In genomic region chr19:53315209-53315654, GRCm38 (mm10) we compare ENCODE assay signal across 14 mouse cellular contexts. TPM values are rescaled to one million over a fixed set of nuclear protein-coding genes. Genes with fewer than 3 reads are reported as not detected.
A peak's percentile ranks its signal among the peaks of the same experiment; 100 is the strongest.
DNase-seq lines count a peak whose midpoint lies in the region; ATAC-seq and TF ChIP-seq lines count a peak whose summit lies in the region.
"Had no signal": no experiment of that assay in that cellular context is flagged by ENCODE, and none has a peak within 500 bp of the region (broad histone marks: within the 10 kb centered on the region; RNA-seq: fewer than 3 reads in every experiment).

No protein-coding gene starts in this region.

- TF ChIP-seq EP300 in liver, postnatal 0 days (IDR thresholded peaks at IDR 0.05; ENCODE audit: low read depth) = no peak

- TF ChIP-seq CTCF in liver, postnatal 0 days (IDR thresholded peaks at IDR 0.05; ENCODE audit: low read depth) = no peak

- no peak overlapping the region for H3K4me3 ChIP-seq in embryonic facial prominence, embryonic 13.5 days
- no peak overlapping the region for H3K4me3 ChIP-seq in embryonic facial prominence, embryonic 10.5 days
- no peak overlapping the region for H3K4me3 ChIP-seq in liver, embryonic 15.5 days (replicated peaks)
- H3K4me3 ChIP-seq in heart, embryonic 12.5 days = no peak overlapping the region
- H3K4me3 ChIP-seq in liver, postnatal 0 days (ENCODE audit: low read depth, low read length) = no peak overlapping the region

- H3K9ac ChIP-seq in embryonic facial prominence, embryonic 13.5 days = no peak overlapping the region
- H3K9ac ChIP-seq in liver, embryonic 15.5 days = no peak overlapping the region
- no peak overlapping the region for H3K9ac ChIP-seq in heart, embryonic 12.5 days
- H3K9ac ChIP-seq in liver, postnatal 0 days (replicated peaks) = no peak overlapping the region
- H3K9ac ChIP-seq: forebrain, embryonic 12.5 days had no signal

- no peaks in the 10 kb centered on the region for H3K36me3 ChIP-seq in embryonic facial prominence, embryonic 13.5 days
- no peaks in the 10 kb centered on the region for H3K36me3 ChIP-seq in embryonic facial prominence, embryonic 10.5 days (replicated peaks)
- H3K36me3 ChIP-seq in liver, embryonic 15.5 days (replicated peaks) = no peaks in the 10 kb centered on the region
- H3K36me3 ChIP-seq in heart, embryonic 12.5 days = no peaks in the 10 kb centered on the region
- H3K36me3 ChIP-seq in liver, postnatal 0 days (replicated peaks; ENCODE audit: insufficient read depth, low read length) = no peaks in the 10 kb centered on the region
- H3K36me3 ChIP-seq: forebrain, embryonic 12.5 days had no signal

- H3K4me1 ChIP-seq in embryonic facial prominence, embryonic 13.5 days = peaks cover 29% of the 10 kb centered on the region
- peaks cover 36% of the 10 kb centered on the region for H3K4me1 ChIP-seq in embryonic facial prominence, embryonic 10.5 days
- peaks cover 61% of the 10 kb centered on the region for H3K4me1 ChIP-seq in liver, embryonic 15.5 days (replicated peaks)
- peaks cover 30% of the 10 kb centered on the region for H3K4me1 ChIP-seq in heart, embryonic 12.5 days (replicated peaks)
- peaks cover 29% of the 10 kb centered on the region for H3K4me1 ChIP-seq in liver, postnatal 0 days (ENCODE audit: insufficient read depth)

- H3K9me3 ChIP-seq in embryonic facial prominence, embryonic 13.5 days = no peaks in the 10 kb centered on the region
- no peaks in the 10 kb centered on the region for H3K9me3 ChIP-seq in embryonic facial prominence, embryonic 10.5 days
- H3K9me3 ChIP-seq in liver, embryonic 15.5 days (replicated peaks) = no peaks in the 10 kb centered on the region
- no peaks in the 10 kb centered on the region for H3K9me3 ChIP-seq in heart, embryonic 12.5 days (replicated peaks)
- H3K9me3 ChIP-seq in liver, postnatal 0 days (ENCODE audit: low read length) = no peaks in the 10 kb centered on the region
- H3K9me3 ChIP-seq: forebrain, embryonic 12.5 days had no signal

- DNase-seq in embryonic facial prominence, embryonic 10.5 days (ENCODE audit: low spot score) = no peak
- no peak for DNase-seq in liver
- DNase-seq in liver, postnatal 0 days = no peak
- DNase-seq in right cerebral cortex, postnatal 14 days = no peak
- DNase-seq: adrenal gland, postnatal 10 days; kidney, postnatal 25 days had no signal

- no peaks in the 10 kb centered on the region for H3K27me3 ChIP-seq in embryonic facial prominence, embryonic 13.5 days
- H3K27me3 ChIP-seq in embryonic facial prominence, embryonic 10.5 days (replicated peaks; ENCODE audit: low read depth, poor library complexity, severe bottlenecking) = no peaks in the 10 kb centered on the region
- H3K27me3 ChIP-seq in liver, embryonic 15.5 days = no peaks in the 10 kb centered on the region
- no peaks in the 10 kb centered on the region for H3K27me3 ChIP-seq in heart, embryonic 12.5 days (replicated peaks)
- no peaks in the 10 kb centered on the region for H3K27me3 ChIP-seq in liver, postnatal 0 days (ENCODE audit: insufficient read depth, low read length)
- H3K27me3 ChIP-seq: forebrain, embryonic 12.5 days had no signal

- 85% methylated on average over 7 of the region's 7 CpGs for WGBS in embryonic facial prominence, embryonic 13.5 days
- WGBS in embryonic facial prominence, embryonic 10.5 days = 86% methylated on average over 7 of the region's 7 CpGs
- WGBS in liver, embryonic 15.5 days (ENCODE audit: insufficient replicate concordance) = 79% methylated on average over 7 of the region's 7 CpGs
- 73% methylated on average over 7 of the region's 7 CpGs for WGBS in heart, embryonic 12.5 days
- 86% methylated on average over 7 of the region's 7 CpGs for WGBS in liver, postnatal 0 days (ENCODE audit: insufficient replicate concordance)

- H3K27ac ChIP-seq in embryonic facial prominence, embryonic 13.5 days = peak overlapping the region; percentile 98; the same call in 1 of the 2 replicates
- no peak overlapping the region for H3K27ac ChIP-seq in embryonic facial prominence, embryonic 10.5 days (replicated peaks)
- H3K27ac ChIP-seq in liver, embryonic 15.5 days (replicated peaks) = no peak overlapping the region
- peak overlapping the region; percentile 80 for H3K27ac ChIP-seq in heart, embryonic 12.5 days (ENCODE audit: poor library complexity, severe bottlenecking)
- no peak overlapping the region for H3K27ac ChIP-seq in liver, postnatal 0 days (ENCODE audit: low read depth)

- H3K4me2 ChIP-seq in embryonic facial prominence, embryonic 13.5 days = no peak overlapping the region
- H3K4me2 ChIP-seq in liver, embryonic 15.5 days = peak overlapping the region; percentile 99; the same call in 1 of the 2 replicates
- H3K4me2 ChIP-seq in heart, embryonic 12.5 days = peak overlapping the region; percentile 82
- H3K4me2 ChIP-seq in liver, postnatal 0 days (ENCODE audit: low read depth, low read length) = peak overlapping the region; percentile 95; the same call in 1 of the 2 replicates

- ATAC-seq in embryonic facial prominence, embryonic 13.5 days (ENCODE audit: insufficient number of reproducible peaks, insufficient read depth, low FRiP score, low TSS enrichment, low read depth) = no peak
- no peak for ATAC-seq in liver, embryonic 15.5 days (ENCODE audit: insufficient read depth)
- no peak for ATAC-seq in heart, embryonic 12.5 days (ENCODE audit: insufficient number of reproducible peaks, low FRiP score)
- no peak for ATAC-seq in liver, postnatal 0 days
- ATAC-seq in megakaryocyte-erythroid progenitor cell, adult 5-6 weeks (replicated peaks; ENCODE audit: low FRiP score, low TSS enrichment, poor library complexity, severe bottlenecking) = no peak

RNA-seq across cellular contexts. Expression of gene Mxi1, which starts 4.9 kb away (rescaled TPM):
- polyA plus RNA-seq in embryonic facial prominence, embryonic 13.5 days (2015; fragmentation: Nextera tagmentation; extraction: Ambion mirVana) = 26.5 and 40.3 TPM in 2 replicates
- 29.2 and 33.0 TPM in 2 replicates for polyA plus RNA-seq in embryonic facial prominence, embryonic 10.5 days (2016; fragmentation: Nextera tagmentation; extraction: Ambion mirVana)
- 34.8 and 38.3 TPM in 2 replicates for polyA plus RNA-seq in liver, embryonic 15.5 days (2015; fragmentation: Nextera tagmentation; extraction: Ambion mirVana)
- 40.0 and 42.7 TPM in 2 replicates for polyA plus RNA-seq in heart, embryonic 12.5 days (2016; fragmentation: Nextera tagmentation; extraction: Ambion mirVana)
- polyA plus RNA-seq in liver, postnatal 0 days (2015; fragmentation: Nextera tagmentation; extraction: Ambion mirVana) = 24.4 and 24.5 TPM in 2 replicates
- total RNA-seq in megakaryocyte-erythroid progenitor cell, adult 5-6 weeks (2014; fragmentation: Nextera tagmentation) = 21.1 and 25.3 TPM in 2 replicates
- total RNA-seq in megakaryocyte-erythroid progenitor cell, adult 5-6 weeks (2017) = 82.7 and 86.4 TPM in 2 replicates

RNA-seq across cellular contexts. Expression of gene Gm10197, which starts 56.3 kb away (rescaled TPM):
- polyA plus RNA-seq in embryonic facial prominence, embryonic 13.5 days (2015; fragmentation: Nextera tagmentation; extraction: Ambion mirVana) = not detected in 2 replicates
- 2.0 and 3.6 TPM in 2 replicates for polyA plus RNA-seq in embryonic facial prominence, embryonic 10.5 days (2016; fragmentation: Nextera tagmentation; extraction: Ambion mirVana)
- polyA plus RNA-seq in liver, embryonic 15.5 days (2015; fragmentation: Nextera tagmentation; extraction: Ambion mirVana) = not detected in 2 replicates
- polyA plus RNA-seq in heart, embryonic 12.5 days (2016; fragmentation: Nextera tagmentation; extraction: Ambion mirVana) = not detected in 2 replicates
- polyA plus RNA-seq in liver, postnatal 0 days (2015; fragmentation: Nextera tagmentation; extraction: Ambion mirVana) = not detected in 2 replicates
- total RNA-seq in megakaryocyte-erythroid progenitor cell, adult 5-6 weeks (2014; fragmentation: Nextera tagmentation) = not detected in 2 replicates
- not detected in 2 replicates for total RNA-seq in megakaryocyte-erythroid progenitor cell, adult 5-6 weeks (2017)
- total RNA-seq: adrenal gland, postnatal 10 days; left cerebral cortex, postnatal 25 days had no signal
- polyA plus RNA-seq: C2C12; gonadal fat pad, adult 2 months had no signal

Comparison
In these comparisons a context has a peak if more than half of its experiments do, and no peak if none do; other contexts are left out.
1. H3K27ac ChIP-seq: peak in embryonic facial prominence, embryonic 13.5 days (single experiment) and heart, embryonic 12.5 days (single experiment); none in embryonic facial prominence, embryonic 10.5 days (single experiment), liver, embryonic 15.5 days (single experiment) and liver, postnatal 0 days (single experiment).